Mouse (Mus musculus) lung, adult 2 months (tissue): Measurements from ENCODE around the gene E130114P18Rik. TPM values are rescaled to one million over a fixed set of nuclear protein-coding genes. Genes with fewer than 3 reads are reported as not detected.

ENCODE experiments used
- DNase-seq: peaks from one replicate; pipeline ENCODE4 v3.0.0; 2022
- H3K4me1 ChIP-seq: fragments of 200-500 bp; 2 replicates; pipeline ENCODE4 v1.6.1; 2011; ENCODE audit warnings: low read length; ENCODE audit not compliant: control insufficient read depth, insufficient read depth
- H3K4me3 ChIP-seq: fragments of 200-500 bp; replicated peaks from 2 replicates; pipeline ENCODE3; 2011; ENCODE audit warnings: low read depth, mild to moderate bottlenecking, control low read depth, low read length; ENCODE audit errors: extremely low read depth
- CTCF ChIP-seq: fragments of 200-500 bp; IDR thresholded peaks from 2 replicates; pipeline ENCODE4 v1.5.1; 2011; ENCODE audit warnings: mild to moderate bottlenecking, low read length, control low read depth; ENCODE audit not compliant: insufficient read depth
- POLR2A ChIP-seq: fragments of 200-500 bp; IDR thresholded peaks from 2 replicates; pipeline ENCODE4 v1.6.1; 2011; ENCODE audit warnings: low read depth, mild to moderate bottlenecking, control low read depth, low read length, borderline replicate concordance; ENCODE audit errors: extremely low read depth
- WGBS: fragments of 180-500 bp; shearing (Covaris S2); methylation state at CpG from one replicate; pipeline ENCODE4 v1.1.7; 2018; 5-methylcytosine and 5-hydroxymethylcytosine counted together
- polyA plus RNA-seq: library from polyadenylated mRNA; depleted of rRNA; stranded (reverse); fragments of >200 nt; gene quantifications from 2 replicates; pipeline ENCODE4 v1.2.3, GENCODE M21; 2012

The E130114P18Rik gene
- polyA plus RNA-seq, 1 experiment: 0.17 TPM

- no peak for DNase-seq
- WGBS: 74% methylated on average over 5 of the region's 5 CpGs
Measured at GRCm38 (mm10) chr4:97623165-97623564, 154.7 kb downstream of the E130114P18Rik start.

GRCm38 (mm10) chr4:97621731-97622130 is 156.1 kb downstream of the E130114P18Rik start:
- 83% methylated on average over 4 of the region's 4 CpGs for WGBS
- DNase-seq: no peak
- H3K4me3 ChIP-seq: no peak overlapping the region
- H3K4me1 ChIP-seq: no peaks in the 10 kb centered on the region
- TF ChIP-seq POLR2A: no peak
- TF ChIP-seq CTCF: no peak

More at GRCm38 (mm10) chr4:97623165-97623564, 154.7 kb downstream of the E130114P18Rik start:
- Histone ChIP-seq H3K4me1 (no peaks in the 10 kb centered on the region), H3K4me3 (no peak overlapping the region)
- TF ChIP-seq POLR2A: no peak
- no peak for TF ChIP-seq CTCF

GRCm38 (mm10) chr4:97620409-97620808 is 157.5 kb downstream of the E130114P18Rik start:
- WGBS: 88% methylated on average over 1 of the region's 1 CpGs
- no peak overlapping the region for H3K4me3 ChIP-seq
- no peaks in the 10 kb centered on the region for H3K4me1 ChIP-seq
- DNase-seq: no peak
- TF ChIP-seq POLR2A (no peak), CTCF (no peak)

GRCm38 (mm10) chr4:97618668-97619373 is 159.1 kb downstream of the E130114P18Rik start:
- WGBS: 43% methylated on average over 15 of the region's 15 CpGs
- H3K4me3 ChIP-seq: no peak overlapping the region
- TF ChIP-seq POLR2A (no peak), CTCF (no peak)
- H3K4me1 ChIP-seq: no peaks in the 10 kb centered on the region
- no peak for DNase-seq

- TF ChIP-seq POLR2A: no peak
- no peak for TF ChIP-seq CTCF
- WGBS: 70% methylated on average over 3 of the region's 3 CpGs
- DNase-seq: no peak
- Histone ChIP-seq H3K4me3 (no peak overlapping the region), H3K4me1 (no peaks in the 10 kb centered on the region)
Measured at GRCm38 (mm10) chr4:97615031-97615430, 162.8 kb downstream of the E130114P18Rik start.

GRCm38 (mm10) chr4:97611251-97611847 is 166.5 kb downstream of the E130114P18Rik start:
- WGBS: 41% methylated on average over 11 of the region's 11 CpGs
- Histone ChIP-seq H3K4me1 (no peaks in the 10 kb centered on the region), H3K4me3 (no peak overlapping the region)
- TF ChIP-seq CTCF (no peak), POLR2A (no peak)
- DNase-seq: no peak

GRCm38 (mm10) chr4:97609831-97610727 is 167.8 kb downstream of the E130114P18Rik start:
- Histone ChIP-seq H3K4me1 (no peaks in the 10 kb centered on the region), H3K4me3 (no peak overlapping the region)
- WGBS: 47% methylated on average over 10 of the region's 10 CpGs
- TF ChIP-seq CTCF: no peak
- no peak for TF ChIP-seq POLR2A
- DNase-seq: no peak

GRCm38 (mm10) chr4:97609329-97609728 is 168.5 kb downstream of the E130114P18Rik start:
- no peaks in the 10 kb centered on the region for H3K4me1 ChIP-seq
- H3K4me3 ChIP-seq: no peak overlapping the region
- DNase-seq: no peak
- whole genome bisulfite sequencing: 74% methylated on average over 4 of the region's 4 CpGs
- TF ChIP-seq CTCF (no peak), POLR2A (no peak)

GRCm38 (mm10) chr4:97608728-97609127 is 169.2 kb downstream of the E130114P18Rik start:
- Histone ChIP-seq H3K4me1 (no peaks in the 10 kb centered on the region), H3K4me3 (no peak overlapping the region)
- WGBS: 88% methylated on average over 8 of the region's 8 CpGs
- no peak for DNase-seq
- TF ChIP-seq POLR2A: no peak
- no peak for TF ChIP-seq CTCF
